ENCODE assay signal across 9 mouse cellular contexts in genomic region chr7:45406157-45407156, GRCm38 (mm10). TPM values are rescaled to one million over a fixed set of nuclear protein-coding genes. Genes with fewer than 3 reads are reported as not detected.
DNase-seq lines count a peak whose midpoint lies in the region; ATAC-seq and TF ChIP-seq lines count a peak whose summit lies in the region.
"Had no signal": no experiment of that assay in that cellular context is flagged by ENCODE, and none has a peak within 500 bp of the region (broad histone marks: within the 10 kb centered on the region; RNA-seq: fewer than 3 reads in every experiment).

No protein-coding gene starts in this region.

- no peak for DNase-seq in left cerebral cortex, adult 2 months (ENCODE audit: extremely low spot score in 1 of 2, low spot score in 2 of 2)
- no peak for DNase-seq in left cerebral cortex, postnatal 14 days (ENCODE audit: low spot score in 2 of 2)
- no peak for DNase-seq in hindbrain, embryonic 14.5 days (ENCODE audit: low spot score)
- peak; percentile 39 for DNase-seq in splenic B cell, adult 2 months (ENCODE audit: low read depth, low spot score)
- DNase-seq in retina, embryonic 14.5 days (ENCODE audit: low spot score) = no peak
- no peak for DNase-seq in right cerebral cortex, adult 2 months (ENCODE audit: low spot score in 2 of 2)

- WGBS in forebrain, embryonic 15.5 days = 2% methylated on average over 105 of the region's 114 CpGs
- WGBS in hindbrain, embryonic 14.5 days = 2% methylated on average over 101 of the region's 114 CpGs
- WGBS in liver, embryonic 15.5 days (ENCODE audit: insufficient replicate concordance) = 1% methylated on average over 114 of the region's 114 CpGs

- TF ChIP-seq CTCF in left cerebral cortex, adult 2 months (IDR thresholded peaks at IDR 0.05) = peak; percentile 12

- no peaks in the 10 kb centered on the region for H3K36me3 ChIP-seq in forebrain, embryonic 15.5 days
- H3K36me3 ChIP-seq in hindbrain, embryonic 14.5 days (replicated peaks; ENCODE audit: control insufficient read depth, insufficient read depth) = no peaks in the 10 kb centered on the region
- H3K36me3 ChIP-seq in liver, embryonic 15.5 days (replicated peaks) = no peaks in the 10 kb centered on the region
- no peaks in the 10 kb centered on the region for H3K36me3 ChIP-seq in splenic B cell, adult 2 months (ENCODE audit: control insufficient read depth, insufficient read depth, low read length, poor library complexity, severe bottlenecking)

- intact Hi-C loops in left cerebral cortex, adult 2 months (cut with DNase I) = no loop called here
- intact Hi-C loops in left cerebral cortex, postnatal 14 days (cut with DNase I) = no loop called here

- no peak overlapping the region for H3K27ac ChIP-seq in left cerebral cortex, adult 2 months
- H3K27ac ChIP-seq in forebrain, embryonic 15.5 days (replicated peaks) = no peak overlapping the region
- no peak overlapping the region for H3K27ac ChIP-seq in hindbrain, embryonic 14.5 days
- H3K27ac ChIP-seq in liver, embryonic 15.5 days (replicated peaks) = no peak overlapping the region

- H3K27me3 ChIP-seq in forebrain, embryonic 15.5 days = peaks cover 67% of the 10 kb centered on the region
- H3K27me3 ChIP-seq in hindbrain, embryonic 14.5 days (ENCODE audit: control insufficient read depth, insufficient read depth, low read length) = peaks cover 67% of the 10 kb centered on the region
- H3K27me3 ChIP-seq in liver, embryonic 15.5 days = peaks cover 91% of the 10 kb centered on the region
- H3K27me3 ChIP-seq in splenic B cell, adult 2 months (ENCODE audit: control insufficient read depth, insufficient read depth, low read length, poor library complexity, severe bottlenecking) = no peaks in the 10 kb centered on the region; the same call in 1 of the 2 replicates

- peak overlapping the region; percentile 39 for H3K4me2 ChIP-seq in forebrain, embryonic 15.5 days (replicated peaks)
- H3K4me2 ChIP-seq in hindbrain, embryonic 14.5 days (replicated peaks) = peak overlapping the region; percentile 48
- H3K4me2 ChIP-seq in liver, embryonic 15.5 days = peak overlapping the region; percentile 64

- H3K4me1 ChIP-seq in forebrain, embryonic 15.5 days = peaks cover 12% of the 10 kb centered on the region
- H3K4me1 ChIP-seq in hindbrain, embryonic 14.5 days (replicated peaks; ENCODE audit: control insufficient read depth, insufficient read depth, low read length) = no peaks in the 10 kb centered on the region; the same call in 1 of the 2 replicates
- peaks cover 23% of the 10 kb centered on the region for H3K4me1 ChIP-seq in liver, embryonic 15.5 days (replicated peaks)

- H3K9me3 ChIP-seq in forebrain, embryonic 15.5 days = no peaks in the 10 kb centered on the region
- H3K9me3 ChIP-seq in hindbrain, embryonic 14.5 days (ENCODE audit: control insufficient read depth, low read length) = no peaks in the 10 kb centered on the region
- no peaks in the 10 kb centered on the region for H3K9me3 ChIP-seq in liver, embryonic 15.5 days (replicated peaks)

- no peak for ATAC-seq in forebrain, embryonic 15.5 days (replicated peaks)
- ATAC-seq in hindbrain, embryonic 14.5 days (ENCODE audit: low FRiP score) = no peak
- no peak for ATAC-seq in liver, embryonic 15.5 days (ENCODE audit: insufficient read depth)

- no peak overlapping the region; the same call in 1 of the 2 replicates for H3K9ac ChIP-seq in forebrain, embryonic 15.5 days (replicated peaks)
- no peak overlapping the region for H3K9ac ChIP-seq in hindbrain, embryonic 14.5 days
- H3K9ac ChIP-seq in liver, embryonic 15.5 days = no peak overlapping the region

- no peak overlapping the region for H3K4me3 ChIP-seq in left cerebral cortex, adult 2 months
- peak overlapping the region; percentile 35 for H3K4me3 ChIP-seq in forebrain, embryonic 15.5 days
- H3K4me3 ChIP-seq in hindbrain, embryonic 14.5 days (replicated peaks; ENCODE audit: low read length) = peak overlapping the region; percentile 26
- H3K4me3 ChIP-seq in liver, embryonic 15.5 days (replicated peaks) = peak overlapping the region; percentile 38

RNA-seq across cellular contexts. Expression of gene Kcna7, which starts 1.0 kb away (rescaled TPM):
- total RNA-seq in left cerebral cortex, adult 2 months (2021) = not detected
- under 1 TPM in 1 of 2 experiments, not detected in 1; 0.15 TPM for total RNA-seq in left cerebral cortex, postnatal 14 days (2021)
- not detected in 2 replicates for polyA plus RNA-seq in forebrain, embryonic 15.5 days (2015; fragmentation: Nextera tagmentation; extraction: Ambion mirVana)
- polyA plus RNA-seq in hindbrain, embryonic 14.5 days (2014; fragmentation: Nextera tagmentation; extraction: Ambion mirVana) = not detected in 2 replicates
- not detected in 2 replicates for polyA plus RNA-seq in liver, embryonic 15.5 days (2015; fragmentation: Nextera tagmentation; extraction: Ambion mirVana)
- total RNA-seq: neutrophil, adult 5-6 weeks had no signal

RNA-seq across cellular contexts. Expression of gene Ntf5, which starts 7.0 kb away (rescaled TPM):
- total RNA-seq in left cerebral cortex, adult 2 months (2021) = not detected
- not detected for total RNA-seq in left cerebral cortex, postnatal 14 days (2021)
- not detected in 2 replicates for polyA plus RNA-seq in forebrain, embryonic 15.5 days (2015; fragmentation: Nextera tagmentation; extraction: Ambion mirVana)
- 0.13 TPM in 1 of 2 replicates, not detected in the other for polyA plus RNA-seq in hindbrain, embryonic 14.5 days (2014; fragmentation: Nextera tagmentation; extraction: Ambion mirVana)
- 0.22 and 0.24 TPM in 2 replicates for polyA plus RNA-seq in liver, embryonic 15.5 days (2015; fragmentation: Nextera tagmentation; extraction: Ambion mirVana)
- total RNA-seq: neutrophil, adult 5-6 weeks had no signal

RNA-seq across cellular contexts. Expression of gene Snrnp70, which starts 10.9 kb away (rescaled TPM):
- total RNA-seq in left cerebral cortex, adult 2 months (2021) = 100 to 1,000 TPM; 428 to 429 TPM
- total RNA-seq in left cerebral cortex, postnatal 14 days (2021) = 100 to 1,000 TPM; 373 to 398 TPM
- 220 and 231 TPM in 2 replicates for polyA plus RNA-seq in forebrain, embryonic 15.5 days (2015; fragmentation: Nextera tagmentation; extraction: Ambion mirVana)
- 61.4 and 72.3 TPM in 2 replicates for polyA plus RNA-seq in hindbrain, embryonic 14.5 days (2014; fragmentation: Nextera tagmentation; extraction: Ambion mirVana)
- polyA plus RNA-seq in liver, embryonic 15.5 days (2015; fragmentation: Nextera tagmentation; extraction: Ambion mirVana) = 77.8 and 86.3 TPM in 2 replicates

RNA-seq across cellular contexts. Expression of gene Lhb, which starts 14.2 kb away (rescaled TPM):
- total RNA-seq in left cerebral cortex, adult 2 months (2021) = not detected
- not detected for total RNA-seq in left cerebral cortex, postnatal 14 days (2021)
- polyA plus RNA-seq in forebrain, embryonic 15.5 days (2015; fragmentation: Nextera tagmentation; extraction: Ambion mirVana) = 0.68 and 1.4 TPM in 2 replicates
- polyA plus RNA-seq in hindbrain, embryonic 14.5 days (2014; fragmentation: Nextera tagmentation; extraction: Ambion mirVana) = 1.2 and 2.0 TPM in 2 replicates
- not detected in 2 replicates for polyA plus RNA-seq in liver, embryonic 15.5 days (2015; fragmentation: Nextera tagmentation; extraction: Ambion mirVana)
- total RNA-seq: neutrophil, adult 5-6 weeks had no signal

RNA-seq across cellular contexts. Expression of gene Gys1, which starts 28.2 kb away (rescaled TPM):
- 10 to 100 TPM; 18.2 to 19.2 TPM for total RNA-seq in left cerebral cortex, adult 2 months (2021)
- 10 to 100 TPM; 14.4 to 16.3 TPM for total RNA-seq in left cerebral cortex, postnatal 14 days (2021)
- 19.4 and 19.6 TPM in 2 replicates for polyA plus RNA-seq in forebrain, embryonic 15.5 days (2015; fragmentation: Nextera tagmentation; extraction: Ambion mirVana)
- polyA plus RNA-seq in hindbrain, embryonic 14.5 days (2014; fragmentation: Nextera tagmentation; extraction: Ambion mirVana) = 17.8 and 21.6 TPM in 2 replicates
- 6.8 and 7.7 TPM in 2 replicates for polyA plus RNA-seq in liver, embryonic 15.5 days (2015; fragmentation: Nextera tagmentation; extraction: Ambion mirVana)
